Mouse (Mus musculus): ENCODE data around the gene Lilr4b.

GRCm38 (mm10) chr10:51456369-51456768 is 24.1 kb upstream of the Lilr4b start:
- TF ChIP-seq CTCF (IDR thresholded peaks at IDR 0.05; ENCODE audit: borderline replicate concordance, extremely low read depth, insufficient read depth, insufficient read length) (no peak), POLR2A (IDR thresholded peaks at IDR 0.05; ENCODE audit: borderline replicate concordance, extremely low read depth, insufficient read depth, insufficient read length, poor library complexity, severe bottlenecking) (no peak)

Measured in brain, embryonic 14.5 days (tissue).